ENCODE assay signal across 8 mouse cellular contexts in the genomic region with DNA sequence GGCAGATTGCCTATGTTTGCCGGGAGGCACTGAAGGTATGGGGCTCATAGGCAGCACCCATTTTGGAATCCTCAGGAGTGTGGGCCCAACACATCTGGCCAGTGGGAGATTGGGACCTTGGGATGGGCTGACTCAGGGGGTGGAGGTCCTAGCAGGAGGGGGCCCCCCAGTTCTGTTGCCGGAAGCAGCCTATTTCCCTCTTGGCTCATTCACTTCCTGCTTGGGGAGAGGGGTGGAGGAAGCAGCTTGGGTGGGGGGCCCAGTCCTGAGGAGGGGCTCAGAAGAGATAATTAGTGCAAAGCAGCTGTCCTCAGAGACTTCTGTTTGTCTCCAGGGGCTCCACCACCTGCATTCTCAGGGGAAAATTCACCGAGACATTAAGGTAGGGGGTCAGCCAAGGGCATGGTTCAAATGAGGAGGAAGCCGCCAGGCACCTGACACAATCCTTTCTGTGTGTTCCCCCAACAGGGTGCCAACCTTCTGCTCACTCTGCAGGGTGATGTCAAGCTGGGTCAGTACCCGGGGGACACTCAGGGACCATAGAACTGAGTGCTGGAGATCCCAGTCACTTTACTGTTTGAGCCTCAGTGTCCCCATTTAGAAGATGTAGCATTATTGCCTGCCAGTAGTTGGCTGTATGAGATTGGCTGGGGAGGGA. TPM values are rescaled to one million over a fixed set of nuclear protein-coding genes. Genes with fewer than 3 reads are reported as not detected.
DNase-seq lines count a peak whose midpoint lies in the region; ATAC-seq lines count a peak whose summit lies in the region.

No protein-coding gene starts in this region.

- peak; percentile 57 for DNase-seq in cerebellum, adult 9-10 months
- no peak for DNase-seq in cerebellum, adult 18-20 months
- peak; percentile 51 for DNase-seq in lung, postnatal 36 days
- peak; percentile 64 for DNase-seq in thymus, postnatal 25 days
- no peak for DNase-seq in right cerebral cortex, adult 18-20 months
- DNase-seq in gastrocnemius, postnatal 36 days, result no peak

- no peaks in the 10 kb centered on the region for H3K9me3 ChIP-seq in megakaryocyte, embryonic 14.5 days

- peaks cover 87% of the 10 kb centered on the region for H3K4me1 ChIP-seq in megakaryocyte, embryonic 14.5 days

- intact Hi-C loops in gastrocnemius, postnatal 36 days (cut with DNase I), result no loop called here

- peaks cover 80% of the 10 kb centered on the region for H3K36me3 ChIP-seq in megakaryocyte, embryonic 14.5 days (replicated peaks; ENCODE audit: low read length)

- H3K27me3 ChIP-seq in megakaryocyte, embryonic 14.5 days (replicated peaks), result peaks cover 3% of the 10 kb centered on the region

- H3K4me3 ChIP-seq in megakaryocyte, embryonic 14.5 days (replicated peaks), result peak overlapping the region; percentile 97

- ATAC-seq in megakaryocyte, adult 5-6 weeks (ENCODE audit: poor library complexity, severe bottlenecking), result no peak

RNA-seq across cellular contexts. Expression of a gene that starts 1.5 kb away (rescaled TPM):
- polyA plus RNA-seq in megakaryocyte, embryonic 14.5 days (2012; ENCODE audit: insufficient read depth, low replicate concordance), result 9.3 and 21.8 TPM in 2 replicates
- 35.0 and 43.3 TPM in 2 replicates for total RNA-seq in megakaryocyte, adult 5-6 weeks (2015)
- 66.3 and 79.6 TPM in 2 replicates for total RNA-seq in megakaryocyte, adult 5-6 weeks (2017)
- 10 to 100 TPM; 10.4 to 12.6 TPM for total RNA-seq in gastrocnemius, postnatal 36 days (2021)

RNA-seq across cellular contexts. Expression of a gene that starts 7.6 kb away (rescaled TPM):
- 70.2 and 174 TPM in 2 replicates for polyA plus RNA-seq in megakaryocyte, embryonic 14.5 days (2012; ENCODE audit: insufficient read depth, low replicate concordance)
- total RNA-seq in megakaryocyte, adult 5-6 weeks (2015), result 15.1 and 16.6 TPM in 2 replicates
- 19.2 and 20.7 TPM in 2 replicates for total RNA-seq in megakaryocyte, adult 5-6 weeks (2017)
- 1 to 10 TPM; 6.2 to 7.0 TPM for total RNA-seq in gastrocnemius, postnatal 36 days (2021)

RNA-seq across cellular contexts. Expression of a gene that starts 21.1 kb away (rescaled TPM):
- 1,025 and 2,643 TPM in 2 replicates for polyA plus RNA-seq in megakaryocyte, embryonic 14.5 days (2012; ENCODE audit: insufficient read depth, low replicate concordance)
- total RNA-seq in megakaryocyte, adult 5-6 weeks (2015), result 164 and 205 TPM in 2 replicates
- total RNA-seq in megakaryocyte, adult 5-6 weeks (2017), result 179 and 212 TPM in 2 replicates
- total RNA-seq in gastrocnemius, postnatal 36 days (2021), result 10 to 100 TPM; 75.8 to 84.5 TPM

RNA-seq across cellular contexts. Expression of a gene that starts 36.1 kb away (rescaled TPM):
- 4.8 and 6.6 TPM in 2 replicates for polyA plus RNA-seq in megakaryocyte, embryonic 14.5 days (2012; ENCODE audit: insufficient read depth, low replicate concordance)
- 0.56 and 0.68 TPM in 2 replicates for total RNA-seq in megakaryocyte, adult 5-6 weeks (2015)
- total RNA-seq in megakaryocyte, adult 5-6 weeks (2017), result 0.88 and 1.3 TPM in 2 replicates
- total RNA-seq in gastrocnemius, postnatal 36 days (2021), result 1 to 10 TPM; 4.3 to 5.2 TPM

RNA-seq across cellular contexts. Expression of a gene that starts 41.8 kb away (rescaled TPM):
- polyA plus RNA-seq in megakaryocyte, embryonic 14.5 days (2012; ENCODE audit: insufficient read depth, low replicate concordance), result 3.6 TPM in 1 of 2 replicates, not detected in the other
- 0.80 and 3.2 TPM in 2 replicates for total RNA-seq in megakaryocyte, adult 5-6 weeks (2015)
- 0.11 and 0.12 TPM in 2 replicates for total RNA-seq in megakaryocyte, adult 5-6 weeks (2017)
- total RNA-seq in gastrocnemius, postnatal 36 days (2021), result 1,000 to 10,000 TPM; 7,725 to 8,373 TPM

Comparison
In these comparisons a context has a peak if more than half of its experiments do, and no peak if none do; other contexts are left out.
1. DNase-seq: peak in cerebellum, adult 9-10 months (single experiment), lung, postnatal 36 days (single experiment) and thymus, postnatal 25 days (single experiment); none in cerebellum, adult 18-20 months (0 of 2), right cerebral cortex, adult 18-20 months (single experiment) and gastrocnemius, postnatal 36 days (0 of 2).